Mouse (Mus musculus) midbrain, embryonic 15.5 days (tissue): ENCODE results near the gene Fcamr. TPM values are rescaled to one million over a fixed set of nuclear protein-coding genes. Genes with fewer than 3 reads are reported as not detected.

Source experiments
- ATAC-seq: fragments of 200-750 bp; cut with Nextera tagmentation; replicated peaks from 2 replicates; pipeline ENCODE4 v1.8.0; 2017; ENCODE audit warnings: moderate TSS enrichment
- H3K27ac ChIP-seq: fragments of 300-500 bp; sonication (generic); 2 replicates; pipeline ENCODE4 v1.5.1; 2015; ENCODE audit warnings: mild to moderate bottlenecking, inconsistent platforms
- H3K27me3 ChIP-seq: fragments of 300-500 bp; sonication (generic); replicated peaks from 2 replicates; pipeline ENCODE4 v1.6.1; 2015; ENCODE audit warnings: inconsistent platforms
- H3K36me3 ChIP-seq: fragments of 300-500 bp; sonication (generic); replicated peaks from 2 replicates; pipeline ENCODE4 v1.6.1; 2015; ENCODE audit warnings: inconsistent platforms
- H3K4me1 ChIP-seq: fragments of 300-500 bp; sonication (generic); 2 replicates; pipeline ENCODE4 v1.6.1; 2015; ENCODE audit warnings: inconsistent platforms
- H3K4me2 ChIP-seq: fragments of 300-500 bp; sonication (generic); 2 replicates; pipeline ENCODE4 v1.6.1; 2015; ENCODE audit warnings: inconsistent platforms, mild to moderate bottlenecking, moderate library complexity
- H3K4me3 ChIP-seq: fragments of 300-500 bp; sonication (generic); 2 replicates; pipeline ENCODE4 v1.5.1; 2015; ENCODE audit warnings: mild to moderate bottlenecking, inconsistent platforms
- H3K9ac ChIP-seq: fragments of 300-500 bp; sonication (generic); 2 replicates; pipeline ENCODE4 v1.6.1; 2015; ENCODE audit warnings: mild to moderate bottlenecking, inconsistent platforms
- H3K9me3 ChIP-seq: fragments of 300-500 bp; sonication (generic); 2 replicates; pipeline ENCODE4 v1.6.1; 2016; ENCODE audit warnings: inconsistent platforms
- WGBS: fragments of 180-500 bp; shearing (Covaris S2); methylation state at CpG from one replicate; pipeline ENCODE4 v1.1.7; 2015; ENCODE audit warnings: mixed read lengths; 5-methylcytosine and 5-hydroxymethylcytosine counted together
- polyA plus RNA-seq: library from polyadenylated mRNA; unstranded; fragments of >200 nt; fragmentation: Nextera tagmentation; extraction: Ambion mirVana; gene quantifications from 2 replicates; pipeline ENCODE4 v1.2.1, GENCODE M21; 2015

Gene Fcamr
- polyA plus RNA-seq, 1 experiment from 2014 or later = not detected

GRCm38 (mm10) chr1:130840599-130841379, 40.1 kb downstream of the Fcamr start:
- ATAC-seq = no peak
- no peaks in the 10 kb centered on the region for H3K4me1 ChIP-seq
- H3K27me3 ChIP-seq = no peaks in the 10 kb centered on the region
- H3K36me3 ChIP-seq = no peaks in the 10 kb centered on the region
- 83% methylated on average over 8 of the region's 8 CpGs for WGBS
- no peaks in the 10 kb centered on the region for H3K9me3 ChIP-seq
- H3K4me3 ChIP-seq = no peak overlapping the region
- no peak overlapping the region for H3K27ac ChIP-seq
- H3K9ac ChIP-seq = no peak overlapping the region
- no peak overlapping the region for H3K4me2 ChIP-seq

DNA sequence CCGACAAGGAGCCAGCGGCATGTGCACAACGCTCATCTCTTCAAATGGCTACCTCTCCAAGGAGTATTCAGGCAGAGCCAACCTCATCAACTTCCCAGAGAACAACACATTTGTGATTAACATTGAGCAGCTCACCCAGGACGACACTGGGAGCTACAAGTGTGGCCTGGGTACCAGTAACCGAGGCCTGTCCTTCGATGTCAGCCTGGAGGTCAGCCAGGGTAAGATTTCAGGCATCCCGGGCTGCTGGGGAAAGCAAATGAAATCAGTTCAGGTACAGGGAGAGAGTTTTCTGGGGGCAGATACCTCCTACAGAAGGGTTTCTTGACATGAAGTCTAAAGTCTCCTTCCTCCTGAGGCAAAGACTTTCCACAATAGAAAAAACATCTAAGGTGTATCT, 40.9 kb downstream of the Fcamr start:
- Histone ChIP-seq H3K36me3 (no peaks in the 10 kb centered on the region), H3K4me1 (no peaks in the 10 kb centered on the region), H3K4me2 (no peak overlapping the region), H3K9me3 (no peaks in the 10 kb centered on the region), H3K9ac (no peak overlapping the region), H3K4me3 (no peak overlapping the region), H3K27ac (no peak overlapping the region), H3K27me3 (no peaks in the 10 kb centered on the region)
- no peak for ATAC-seq
- 93% methylated on average over 7 of the region's 7 CpGs for WGBS

DNA sequence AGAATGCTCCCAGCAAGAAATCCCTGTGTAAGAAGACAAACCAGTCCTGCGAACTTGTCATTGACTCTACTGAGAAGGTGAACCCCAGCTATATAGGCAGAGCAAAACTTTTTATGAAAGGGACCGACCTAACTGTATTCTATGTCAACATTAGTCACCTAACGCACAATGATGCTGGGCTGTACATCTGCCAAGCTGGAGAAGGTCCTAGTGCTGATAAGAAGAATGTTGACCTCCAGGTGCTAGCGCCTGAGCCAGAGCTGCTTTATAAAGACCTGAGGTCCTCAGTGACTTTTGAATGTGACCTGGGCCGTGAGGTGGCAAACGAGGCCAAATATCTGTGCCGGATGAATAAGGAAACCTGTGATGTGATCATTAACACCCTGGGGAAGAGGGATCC, 43.8 kb downstream of the Fcamr start:
- Histone ChIP-seq H3K4me1 (no peaks in the 10 kb centered on the region), H3K9me3 (no peaks in the 10 kb centered on the region), H3K4me2 (no peak overlapping the region), H3K4me3 (no peak overlapping the region), H3K27ac (no peak overlapping the region), H3K27me3 (no peaks in the 10 kb centered on the region), H3K36me3 (no peaks in the 10 kb centered on the region), H3K9ac (no peak overlapping the region)
- no peak for ATAC-seq
- WGBS = 91% methylated on average over 7 of the region's 7 CpGs

DNA sequence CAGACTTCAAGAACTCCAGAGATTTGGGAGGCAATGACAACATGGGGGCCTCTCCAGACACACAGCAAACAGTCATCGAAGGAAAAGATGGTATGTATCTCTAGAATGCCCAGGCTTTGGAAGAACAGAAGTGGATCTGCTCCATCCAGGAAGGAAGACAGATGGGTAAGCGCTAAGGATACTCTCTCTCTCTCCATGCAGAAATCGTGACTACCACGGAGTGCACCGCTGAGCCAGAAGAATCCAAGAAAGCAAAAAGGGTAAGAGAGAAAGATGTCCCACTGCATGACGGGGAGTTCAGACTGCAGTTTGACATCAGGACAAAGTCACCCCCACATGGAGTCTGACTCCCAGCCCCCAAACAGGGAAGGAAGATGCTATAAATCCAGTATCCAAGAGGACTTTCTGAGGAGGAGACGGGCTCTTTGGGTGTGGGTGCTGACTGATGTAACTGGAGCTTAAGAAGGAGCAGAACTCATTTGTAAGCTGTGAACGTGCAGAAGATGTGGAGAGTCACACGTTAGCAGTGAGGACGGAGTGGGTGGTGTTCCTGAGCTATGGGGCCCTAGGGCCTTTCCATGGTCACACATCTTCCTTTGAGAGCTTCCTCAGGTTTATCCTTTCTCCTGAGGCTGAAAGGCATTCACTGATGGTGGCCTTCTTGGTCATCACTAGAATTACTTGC, 49.0 kb downstream of the Fcamr start:
- Histone ChIP-seq H3K27me3 (no peaks in the 10 kb centered on the region), H3K4me2 (no peak overlapping the region), H3K9me3 (no peaks in the 10 kb centered on the region), H3K9ac (no peak overlapping the region), H3K27ac (no peak overlapping the region), H3K4me1 (no peaks in the 10 kb centered on the region), H3K36me3 (no peaks in the 10 kb centered on the region), H3K4me3 (no peak overlapping the region)
- ATAC-seq = no peak
- 95% methylated on average over 10 of the region's 10 CpGs for WGBS

DNA sequence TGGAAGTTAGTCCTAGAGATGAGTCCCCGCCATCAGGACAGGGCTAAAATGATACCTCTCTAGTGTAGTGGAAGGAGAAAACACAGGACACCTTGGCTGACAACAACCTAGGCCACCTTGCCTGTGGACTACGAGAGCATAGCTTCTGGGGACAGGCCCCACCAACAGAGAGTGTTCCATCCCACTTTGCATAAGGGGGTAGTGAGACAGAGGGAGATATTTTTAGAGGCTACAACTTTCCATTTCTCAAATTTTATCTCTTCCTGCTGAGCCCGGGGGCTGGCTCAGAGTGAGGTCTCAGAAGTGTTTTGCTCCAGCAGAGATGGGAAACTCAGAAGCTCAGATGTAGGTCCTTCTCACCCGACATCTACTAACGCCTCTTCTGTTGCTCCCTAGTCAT, 49.7 kb downstream of the Fcamr start:
- ATAC-seq = no peak
- WGBS = 90% methylated on average over 5 of the region's 5 CpGs

DNA sequence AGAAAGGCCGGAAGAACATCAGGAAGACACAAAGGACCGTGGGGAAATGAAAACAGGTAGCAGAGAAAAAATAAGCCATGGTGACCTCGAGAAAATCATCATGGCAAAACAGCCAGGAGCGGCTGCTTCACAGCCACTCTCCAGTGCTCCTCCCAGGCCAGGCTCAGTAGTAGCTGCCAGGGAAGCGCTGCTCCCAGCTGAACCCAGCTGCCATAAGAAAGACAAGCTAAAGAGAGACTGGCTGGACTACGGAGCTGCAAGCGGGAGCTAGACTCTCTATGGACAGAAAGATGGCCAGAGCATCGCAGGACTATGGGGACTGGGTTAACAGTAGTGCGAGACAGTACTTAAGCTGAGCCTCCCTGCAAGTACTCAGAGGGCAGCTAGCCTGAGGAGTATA, 54.1 kb downstream of the Fcamr start:
- ATAC-seq = no peak
- Histone ChIP-seq H3K4me2 (no peak overlapping the region), H3K36me3 (no peaks in the 10 kb centered on the region), H3K27ac (no peak overlapping the region), H3K9ac (no peak overlapping the region), H3K4me3 (no peak overlapping the region), H3K9me3 (no peaks in the 10 kb centered on the region), H3K27me3 (no peaks in the 10 kb centered on the region), H3K4me1 (no peaks in the 10 kb centered on the region)
- WGBS = 77% methylated on average over 9 of the region's 9 CpGs

More for the DNA sequence above, 49.7 kb downstream of the Fcamr start:
- Histone ChIP-seq H3K36me3 (no peaks in the 10 kb centered on the region), H3K4me3 (no peak overlapping the region), H3K4me2 (no peak overlapping the region), H3K9me3 (no peaks in the 10 kb centered on the region), H3K9ac (no peak overlapping the region), H3K27ac (no peak overlapping the region), H3K27me3 (no peaks in the 10 kb centered on the region), H3K4me1 (no peaks in the 10 kb centered on the region)

- no peak for ATAC-seq
- Histone ChIP-seq H3K9ac (no peak overlapping the region), H3K27me3 (no peaks in the 10 kb centered on the region), H3K4me1 (no peaks in the 10 kb centered on the region), H3K27ac (no peak overlapping the region), H3K9me3 (no peaks in the 10 kb centered on the region), H3K4me3 (no peak overlapping the region), H3K4me2 (no peak overlapping the region), H3K36me3 (no peaks in the 10 kb centered on the region)
- WGBS = 88% methylated on average over 2 of the region's 2 CpGs
Observed at GRCm38 (mm10) chr1:130855723-130856122, 55.0 kb downstream of the Fcamr start.

DNA sequence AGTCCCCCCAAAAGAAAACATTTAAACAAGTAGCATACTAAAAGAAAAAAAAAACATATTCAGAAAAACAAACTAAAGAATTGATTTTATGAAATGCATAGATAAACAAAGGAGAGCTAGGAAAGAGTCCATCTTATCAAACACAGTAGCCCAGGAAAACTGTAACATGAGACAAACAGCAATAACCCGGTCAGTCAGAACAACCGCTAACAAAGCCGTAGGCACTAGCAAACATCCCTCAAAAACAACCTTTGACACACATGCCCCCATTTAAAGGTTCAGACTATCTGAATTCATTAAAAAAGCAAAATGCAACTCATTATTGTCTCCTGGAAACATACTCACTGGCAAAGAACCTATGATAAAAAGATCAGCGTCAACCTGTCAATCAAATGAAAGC, 56.8 kb downstream of the Fcamr start:
- Histone ChIP-seq H3K27me3 (no peaks in the 10 kb centered on the region), H3K9ac (no peak overlapping the region), H3K36me3 (no peaks in the 10 kb centered on the region), H3K9me3 (no peaks in the 10 kb centered on the region), H3K27ac (no peak overlapping the region), H3K4me1 (no peaks in the 10 kb centered on the region), H3K4me2 (no peak overlapping the region), H3K4me3 (no peak overlapping the region)
- 91% methylated on average over 4 of the region's 4 CpGs for WGBS
- ATAC-seq = no peak

GRCm38 (mm10) chr1:130864238-130864637, 63.5 kb downstream of the Fcamr start:
- no peak for ATAC-seq
- no peak overlapping the region for H3K27ac ChIP-seq
- no peaks in the 10 kb centered on the region for H3K4me1 ChIP-seq
- no peaks in the 10 kb centered on the region for H3K27me3 ChIP-seq
- no peaks in the 10 kb centered on the region for H3K9me3 ChIP-seq
- no peak overlapping the region for H3K9ac ChIP-seq
- WGBS = 86% methylated on average over 4 of the region's 4 CpGs
- H3K4me2 ChIP-seq = no peak overlapping the region
- no peaks in the 10 kb centered on the region for H3K36me3 ChIP-seq
- H3K4me3 ChIP-seq = no peak overlapping the region

Other genes starting within 250 kb of the Fcamr start
- gene Zp3r, start 171.3 kb upstream of the Fcamr start, polyA plus RNA-seq = not detected in 2 replicates
- not detected in 2 replicates for gene C4bp, start 139.3 kb upstream of the Fcamr start, polyA plus RNA-seq
- 0.14 TPM in 1 of 2 replicates, not detected in the other for gene Gm29427, start 85.1 kb upstream of the Fcamr start, polyA plus RNA-seq
- gene Yod1, start 83.6 kb upstream of the Fcamr start, polyA plus RNA-seq = 17.6 TPM in 2 replicates
- 22.2 and 25.5 TPM in 2 replicates for gene Pfkfb2, start 71.6 kb upstream of the Fcamr start, polyA plus RNA-seq
- gene AA986860, start 68.9 kb upstream of the Fcamr start, polyA plus RNA-seq = 0.26 and 0.56 TPM in 2 replicates
- gene Pigr, start 25.8 kb downstream of the Fcamr start, polyA plus RNA-seq = not detected in 2 replicates
- gene Fcmr, start 64.8 kb downstream of the Fcamr start, polyA plus RNA-seq = 0.63 and 0.72 TPM in 2 replicates
- not detected in 2 replicates for gene Il24, start 86.6 kb downstream of the Fcamr start, polyA plus RNA-seq
- gene Il20, start 110.5 kb downstream of the Fcamr start, polyA plus RNA-seq = not detected in 2 replicates
- not detected in 2 replicates for gene Il19, start 139.2 kb downstream of the Fcamr start, polyA plus RNA-seq
- gene Il10, start 218.9 kb downstream of the Fcamr start, polyA plus RNA-seq = not detected in 2 replicates